Mouse (Mus musculus) MN1 (cell line): ENCODE measurements at regions not wholly inside any gene's neighbourhood (a gene's known extent, or its start where the extent isn't known, plus 50 kb on each side); places are given as distances from the start of the nearest gene placed in this dataset.

Source experiments
- DNase-seq: peaks from one replicate; pipeline ENCODE4 v3.0.0-alpha.2; 2016; ENCODE audit warnings: low spot score

GRCm38 (mm10) chr17:87531411-87532157 lies 84.8 kb upstream of the Calm2 start:
- DNase-seq, result peak; percentile 49

DNA sequence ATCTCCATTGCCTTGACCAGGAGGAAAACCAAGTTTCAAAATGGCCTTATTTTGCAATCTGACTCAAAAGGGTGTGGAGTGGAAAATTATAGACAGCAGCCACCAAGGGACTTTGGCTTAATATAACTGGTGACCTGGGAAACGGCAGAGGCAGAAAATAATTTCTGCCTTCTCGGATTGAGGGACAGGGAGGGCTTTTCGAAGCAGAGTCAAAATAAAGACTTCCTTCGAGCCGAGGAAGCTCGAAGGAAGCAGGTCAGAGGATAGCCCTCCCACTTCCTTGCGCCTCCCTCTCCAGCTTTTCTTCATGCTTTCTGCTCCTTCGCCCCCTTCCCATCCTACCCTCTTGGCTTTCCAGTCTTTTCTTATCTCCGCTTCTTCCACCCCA lies 85.4 kb upstream of the Calm2 start:
- DNase-seq, result peak; percentile 46

DNA sequence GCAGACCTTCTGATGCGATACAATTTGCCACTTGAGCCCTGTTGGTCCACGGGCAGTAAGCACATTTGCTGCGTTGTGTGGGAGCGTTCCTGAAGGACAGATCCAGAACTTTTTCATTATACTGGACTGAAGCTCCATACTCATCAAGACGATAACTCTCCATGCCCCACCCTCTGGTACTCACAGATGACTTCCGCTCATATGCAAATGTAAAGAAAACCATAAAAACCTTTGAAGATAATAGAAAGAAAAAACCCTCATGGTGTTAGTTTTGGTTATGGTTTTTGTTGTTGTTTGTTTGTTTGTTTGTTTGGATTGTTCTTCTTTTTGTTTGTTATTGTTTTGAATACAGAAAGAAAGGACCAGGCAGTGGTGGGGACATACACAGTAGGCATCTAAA lies 86.0 kb upstream of the Calm2 start:
- no peak for DNase-seq

GRCm38 (mm10) chr17:87549568-87549967 lies 86.2 kb upstream of the Epcam start:
- no peak for DNase-seq

DNA sequence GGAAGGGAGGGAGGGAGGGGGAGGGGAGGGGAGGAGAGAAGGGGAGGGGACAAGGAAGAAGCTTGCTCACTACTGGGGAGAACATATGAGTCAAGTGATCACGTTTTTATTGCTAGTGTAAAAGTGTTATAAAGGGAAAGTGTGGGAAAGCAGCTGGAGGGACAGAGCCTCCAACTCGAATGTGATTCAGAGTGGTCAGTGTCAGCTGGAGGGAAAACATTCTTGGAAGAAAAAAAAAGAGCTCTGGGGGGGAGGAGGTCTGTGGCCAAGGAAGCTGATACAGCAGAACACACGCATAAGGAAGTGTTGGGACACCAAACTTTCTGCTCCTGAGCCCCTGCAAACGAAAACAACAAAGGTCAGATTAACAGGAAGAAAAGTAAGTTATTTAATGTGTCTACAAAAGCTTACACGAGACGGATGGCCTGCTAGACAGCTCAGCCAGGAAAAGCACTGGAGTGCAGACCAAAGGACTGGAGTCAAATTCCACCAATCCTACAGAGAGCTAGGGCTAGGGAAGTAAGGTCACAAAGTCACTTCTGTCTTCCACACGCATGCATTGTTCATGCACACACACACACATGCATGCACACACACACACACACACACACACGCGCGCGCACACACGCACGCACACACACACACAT lies 85.1 kb upstream of the Epcam start:
- DNase-seq, result no peak

GRCm38 (mm10) chr17:87554561-87554960 lies 81.2 kb upstream of the Epcam start:
- DNase-seq, result no peak

DNA sequence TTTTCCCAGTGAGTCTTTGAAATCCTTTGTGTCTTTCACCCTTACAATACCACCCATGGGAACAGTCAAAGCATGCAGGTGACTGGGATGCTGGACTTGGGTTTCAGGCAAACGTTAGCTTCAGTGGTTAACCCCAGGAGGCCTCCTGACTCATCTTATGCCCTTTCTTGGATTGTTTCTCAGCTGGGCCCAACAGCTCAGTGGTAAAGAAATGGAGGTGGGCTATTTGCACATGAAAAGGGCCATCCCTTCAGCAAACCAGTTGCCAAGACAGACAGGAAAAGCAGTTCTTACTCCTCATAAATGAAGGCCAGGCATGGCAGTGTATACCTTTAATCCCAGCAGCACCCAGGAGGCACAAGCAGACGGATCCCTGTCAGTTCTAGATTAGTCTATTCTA lies 77.4 kb upstream of the Epcam start:
- DNase-seq, result no peak

GRCm38 (mm10) chr17:87559641-87560040 lies 76.1 kb upstream of the Epcam start:
- DNase-seq, result no peak

DNA sequence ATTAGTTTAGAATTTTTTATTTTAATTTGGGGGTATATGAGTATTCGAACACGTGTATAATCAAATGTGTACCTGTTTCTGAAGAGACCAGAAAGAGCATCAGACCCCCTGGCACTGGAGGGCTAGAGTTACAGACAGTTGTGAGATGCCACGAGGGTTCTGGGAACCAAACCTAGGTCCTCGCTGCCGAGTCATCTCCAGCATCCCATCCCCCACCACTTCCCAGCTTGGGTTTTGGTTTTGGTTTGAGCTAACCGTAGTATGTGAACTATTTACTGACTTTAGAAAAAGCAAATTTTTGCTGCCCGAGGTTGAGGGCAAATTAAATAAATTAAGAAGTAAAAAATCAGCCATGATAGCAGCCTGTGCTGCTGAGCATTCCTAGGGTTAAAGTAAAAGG lies 74.9 kb upstream of the Epcam start:
- no peak for DNase-seq

DNA sequence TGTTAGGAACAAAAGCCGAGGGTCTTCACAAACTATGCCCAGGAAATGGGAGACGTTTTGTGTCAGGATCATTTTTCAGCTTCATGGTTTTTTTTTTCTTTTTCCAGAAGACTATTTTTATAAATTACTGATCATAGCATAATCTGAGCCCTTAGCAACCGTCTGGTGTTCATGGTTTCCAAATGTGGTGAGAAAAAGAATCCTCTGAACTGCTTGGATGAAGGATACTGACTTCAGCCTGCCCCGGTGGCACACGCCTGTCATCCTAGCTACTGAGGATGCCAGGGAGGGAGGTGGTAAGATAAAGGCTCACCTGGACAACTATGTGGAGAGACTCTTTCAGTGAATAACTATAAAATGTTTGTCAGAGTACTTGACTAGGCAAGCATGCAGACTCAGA lies 72.4 kb upstream of the Epcam start:
- DNase-seq, result no peak

GRCm38 (mm10) chr17:87565631-87566030 lies 70.1 kb upstream of the Epcam start:
- DNase-seq, result no peak

GRCm38 (mm10) chr17:87566296-87566695 lies 69.5 kb upstream of the Epcam start:
- no peak for DNase-seq

- no peak for DNase-seq
These were observed 68.8 kb upstream of the Epcam start for GRCm38 (mm10) chr17:87566996-87567395.

GRCm38 (mm10) chr17:87567475-87567874 lies 68.3 kb upstream of the Epcam start:
- no peak for DNase-seq

- DNase-seq, result no peak
These were observed 65.8 kb upstream of the Epcam start for GRCm38 (mm10) chr17:87569981-87570380.

- DNase-seq, result peak; percentile 59
These were observed 65.0 kb upstream of the Epcam start for GRCm38 (mm10) chr17:87570676-87571344.

DNA sequence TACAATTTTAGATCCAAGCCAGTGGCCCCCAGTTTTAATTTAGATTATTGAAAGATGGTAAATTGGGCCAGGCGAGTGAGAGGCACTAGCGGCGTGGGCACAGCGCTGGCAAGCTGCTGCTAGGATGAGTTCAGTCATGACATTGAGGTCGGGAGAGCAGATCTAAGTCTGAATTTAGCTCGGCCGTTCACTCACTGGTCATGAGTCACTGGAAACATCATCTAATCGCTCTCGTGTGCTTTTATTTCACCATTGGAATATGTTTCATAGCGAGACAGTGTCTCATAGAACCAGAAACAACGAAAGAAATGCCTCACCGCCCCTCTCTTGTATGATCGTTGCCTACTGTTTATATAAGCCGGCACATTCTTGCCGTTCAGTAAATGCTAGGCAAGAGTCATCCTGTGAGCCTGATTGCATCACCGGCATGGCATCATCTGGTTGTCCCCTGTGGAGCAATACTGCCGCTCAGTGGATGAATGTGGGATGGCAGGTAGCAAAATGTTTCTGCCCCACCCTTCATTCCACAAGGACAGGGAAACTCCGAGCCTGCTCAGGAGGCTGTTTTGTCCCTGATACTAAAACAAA lies 64.3 kb upstream of the Epcam start:
- DNase-seq, result peak; percentile 87

GRCm38 (mm10) chr17:87583575-87583974 lies 52.2 kb upstream of the Epcam start:
- DNase-seq, result no peak

GRCm38 (mm10) chr17:87585355-87585754 lies 50.4 kb upstream of the Epcam start:
- no peak for DNase-seq
